Mouse (Mus musculus) midbrain, embryonic 11.5 days (tissue): ENCODE measurements around the gene Tmem274. TPM values are rescaled to one million over a fixed set of nuclear protein-coding genes. Genes with fewer than 3 reads are reported as not detected.

ENCODE experiments used
- ATAC-seq: fragments of 200-750 bp; cut with Nextera tagmentation; 2 replicates; pipeline ENCODE4 v1.8.0; 2017; ENCODE audit warnings: moderate TSS enrichment, moderate library complexity; ENCODE audit not compliant: low FRiP score
- DNase-seq: peaks from one replicate; pipeline ENCODE4 v3.0.0; 2015; ENCODE audit warnings: low spot score; ENCODE audit errors: missing footprints
- H3K27ac ChIP-seq: fragments of 300-500 bp; sonication (generic); 2 replicates; pipeline ENCODE4 v1.5.1; 2014; ENCODE audit warnings: low read depth, low read length
- H3K27me3 ChIP-seq: fragments of 300-500 bp; sonication (generic); 2 replicates; pipeline ENCODE4 v1.6.1; 2014; ENCODE audit warnings: mild to moderate bottlenecking, low read length, moderate library complexity, mixed read lengths; ENCODE audit not compliant: control insufficient read depth, insufficient read depth
- H3K36me3 ChIP-seq: fragments of 300-500 bp; sonication (generic); 2 replicates; pipeline ENCODE4 v1.6.1; 2014; ENCODE audit warnings: mild to moderate bottlenecking, low read length, moderate library complexity, mixed read lengths; ENCODE audit not compliant: control insufficient read depth, insufficient read depth
- H3K4me1 ChIP-seq: fragments of 300-500 bp; sonication (generic); 2 replicates; pipeline ENCODE4 v1.6.1; 2014; ENCODE audit warnings: low read length; ENCODE audit not compliant: control insufficient read depth, insufficient read depth
- H3K4me2 ChIP-seq: fragments of 300-500 bp; sonication (generic); 2 replicates; pipeline ENCODE4 v1.6.1; 2014; ENCODE audit warnings: mild to moderate bottlenecking, moderate library complexity
- H3K4me3 ChIP-seq: fragments of 300-500 bp; sonication (generic); 2 replicates; pipeline ENCODE4 v1.5.1; 2014; ENCODE audit warnings: low read depth, low read length
- H3K9ac ChIP-seq: fragments of 300-500 bp; sonication (generic); 2 replicates; pipeline ENCODE4 v1.6.1; 2014; ENCODE audit warnings: low read length
- H3K9me3 ChIP-seq: fragments of 300-500 bp; sonication (generic); 2 replicates; pipeline ENCODE4 v1.6.1; 2016; ENCODE audit warnings: low read length; ENCODE audit not compliant: control insufficient read depth
- WGBS: fragments of 180-500 bp; shearing (Covaris S2); extraction: QIAGEN DNeasy Blood & Tissue Kit; methylation state at CpG from one replicate; pipeline ENCODE4 v1.1.7; 2014; 5-methylcytosine and 5-hydroxymethylcytosine counted together
- polyA plus RNA-seq: library from polyadenylated mRNA; unstranded; fragments of >200 nt; fragmentation: Nextera tagmentation; extraction: Ambion mirVana; gene quantifications from 2 replicates; pipeline ENCODE4 v1.2.1, GENCODE M21; 2014

Tmem274 gene
- polyA plus RNA-seq, 1 experiment from 2014 or later = not detected

DNA sequence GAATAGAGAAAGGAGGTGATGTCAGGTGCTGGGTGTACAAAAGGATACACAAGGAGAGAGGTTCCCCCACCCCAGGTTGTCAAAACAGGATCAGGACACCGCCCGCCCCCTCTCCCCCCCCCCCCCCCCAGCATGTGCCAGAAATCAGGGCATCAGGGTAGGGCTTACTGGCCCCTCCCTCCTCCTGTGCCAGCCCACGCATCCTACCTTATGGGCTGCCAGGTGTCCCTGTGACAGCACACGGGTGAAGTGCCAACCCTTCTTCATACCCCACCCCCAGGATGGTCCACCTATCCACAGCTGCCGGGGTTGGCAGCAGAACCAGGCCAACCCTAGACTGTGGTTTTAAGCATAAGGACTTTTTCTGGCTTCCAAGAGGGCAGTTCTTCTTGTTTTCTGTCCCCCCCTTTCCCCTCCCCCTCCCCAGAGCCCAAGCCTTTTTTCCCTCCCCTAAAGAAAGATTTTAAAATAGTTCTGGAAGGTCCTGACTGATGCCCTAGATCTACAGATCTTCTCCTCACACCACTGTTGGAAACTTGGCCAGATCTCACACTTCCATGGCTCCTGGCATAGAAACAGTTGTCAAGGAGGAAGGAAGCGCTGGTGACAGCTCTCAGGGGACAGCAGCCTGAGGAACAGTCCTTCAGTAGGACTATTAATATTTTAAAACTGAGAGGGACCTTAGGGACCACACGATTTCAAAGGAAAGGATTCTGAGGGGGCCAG lies 15.4 kb upstream of the Tmem274 start:
- no peak for DNase-seq

DNA sequence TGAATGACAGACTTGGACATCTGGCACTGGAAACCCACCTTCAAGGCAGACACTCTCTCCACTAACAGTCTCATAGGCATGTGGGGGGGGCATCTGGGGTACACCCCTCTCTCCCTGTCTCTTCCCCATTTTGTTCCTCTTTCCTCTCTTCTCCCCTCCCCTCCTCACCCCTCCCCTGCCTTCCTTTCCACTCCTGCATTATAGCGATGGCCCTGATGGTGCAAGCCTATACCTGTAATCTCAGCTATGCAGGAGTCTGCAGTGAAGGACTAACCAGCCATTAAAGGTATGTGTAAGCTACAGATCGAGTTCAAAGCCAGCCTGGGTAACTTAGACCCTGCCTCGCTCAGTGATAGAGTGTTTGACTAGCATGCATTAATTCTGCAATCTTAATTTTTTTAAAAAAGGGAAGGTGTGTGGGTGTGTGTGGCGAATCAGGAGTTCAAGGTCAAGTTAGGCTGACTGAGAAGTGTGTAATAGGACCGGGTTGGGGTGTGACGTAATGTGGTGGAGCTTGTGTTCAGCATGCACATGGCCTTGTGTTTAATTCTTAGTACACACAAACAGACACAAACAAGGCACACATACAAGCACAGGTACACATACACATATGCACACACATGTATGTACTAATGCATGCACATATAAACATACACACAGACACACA lies 14.7 kb upstream of the Tmem274 start:
- Histone ChIP-seq H3K36me3 (no peaks in the 10 kb centered on the region), H3K27ac (no peak overlapping the region), H3K4me2 (no peak overlapping the region), H3K9ac (no peak overlapping the region), H3K4me3 (no peak overlapping the region), H3K9me3 (no peaks in the 10 kb centered on the region), H3K27me3 (no peaks in the 10 kb centered on the region), H3K4me1 (no peaks in the 10 kb centered on the region)
- 86% methylated on average over 6 of the region's 6 CpGs for WGBS
- no peak for DNase-seq
- ATAC-seq = no peak

More for the DNA sequence above, 15.4 kb upstream of the Tmem274 start:
- Histone ChIP-seq H3K9me3 (no peaks in the 10 kb centered on the region), H3K4me2 (no peak overlapping the region), H3K27ac (no peak overlapping the region), H3K4me1 (no peaks in the 10 kb centered on the region), H3K27me3 (no peaks in the 10 kb centered on the region), H3K9ac (no peak overlapping the region), H3K36me3 (no peaks in the 10 kb centered on the region), H3K4me3 (no peak overlapping the region)
- WGBS = 69% methylated on average over 5 of the region's 7 CpGs
- no peak for ATAC-seq

DNA sequence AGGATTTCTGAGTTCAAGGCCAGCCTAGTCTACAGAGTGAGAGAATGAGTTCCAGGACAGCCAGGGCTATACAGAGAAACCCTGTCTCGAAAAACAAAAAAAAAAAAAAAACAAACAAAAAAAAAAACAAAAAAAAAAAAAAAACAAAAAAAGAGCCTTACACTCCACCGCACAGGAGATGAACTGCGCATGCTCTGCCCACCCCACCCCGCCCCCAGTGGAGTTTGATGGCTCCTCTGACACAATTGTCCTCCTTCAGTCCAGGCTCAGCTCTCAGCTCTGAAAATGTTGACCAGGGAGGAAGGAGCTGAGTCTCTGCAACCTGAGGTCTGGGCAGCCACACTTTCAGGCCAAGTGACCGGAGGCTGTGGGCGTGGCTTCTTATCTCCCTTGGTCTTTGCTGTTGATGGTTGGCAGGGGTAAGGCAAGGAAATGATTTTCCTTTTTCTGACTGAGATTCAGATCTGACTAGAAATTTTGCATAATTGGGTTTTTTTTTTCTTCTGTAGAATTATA lies 13.7 kb upstream of the Tmem274 start:
- Histone ChIP-seq H3K4me3 (no peak overlapping the region), H3K4me1 (no peaks in the 10 kb centered on the region), H3K4me2 (no peak overlapping the region), H3K36me3 (no peaks in the 10 kb centered on the region), H3K9ac (no peak overlapping the region), H3K27ac (no peak overlapping the region), H3K27me3 (no peaks in the 10 kb centered on the region), H3K9me3 (no peaks in the 10 kb centered on the region)
- WGBS = 81% methylated on average over 6 of the region's 6 CpGs
- DNase-seq (no peak), ATAC-seq (no peak)

DNA sequence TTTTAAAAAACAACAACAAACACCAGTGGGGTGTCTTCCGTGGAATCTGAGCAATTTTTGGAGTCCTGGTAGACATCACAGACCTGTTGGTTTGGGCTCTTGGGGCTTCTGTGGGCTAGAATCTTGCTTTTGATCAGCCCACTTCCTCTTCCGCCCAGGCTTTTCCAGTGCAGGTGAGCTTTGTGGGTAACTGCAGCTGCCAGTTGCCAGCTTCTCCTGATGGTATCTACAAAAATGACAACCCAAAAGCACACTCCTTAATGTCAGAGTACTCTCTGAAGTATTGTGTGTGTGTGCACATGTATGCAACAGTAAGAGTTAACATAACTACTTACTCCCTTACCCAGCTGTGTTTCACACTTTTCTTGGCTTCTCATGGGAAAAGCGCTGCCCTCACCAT lies 7.6 kb upstream of the Tmem274 start:
- Histone ChIP-seq H3K4me1 (no peaks in the 10 kb centered on the region), H3K4me3 (no peak overlapping the region), H3K9me3 (no peaks in the 10 kb centered on the region), H3K27me3 (no peaks in the 10 kb centered on the region), H3K36me3 (peaks cover 10% of the 10 kb centered on the region), H3K9ac (no peak overlapping the region), H3K27ac (no peak overlapping the region), H3K4me2 (no peak overlapping the region)
- ATAC-seq (no peak), DNase-seq (no peak)
- WGBS = 94% methylated on average over 3 of the region's 3 CpGs

DNA sequence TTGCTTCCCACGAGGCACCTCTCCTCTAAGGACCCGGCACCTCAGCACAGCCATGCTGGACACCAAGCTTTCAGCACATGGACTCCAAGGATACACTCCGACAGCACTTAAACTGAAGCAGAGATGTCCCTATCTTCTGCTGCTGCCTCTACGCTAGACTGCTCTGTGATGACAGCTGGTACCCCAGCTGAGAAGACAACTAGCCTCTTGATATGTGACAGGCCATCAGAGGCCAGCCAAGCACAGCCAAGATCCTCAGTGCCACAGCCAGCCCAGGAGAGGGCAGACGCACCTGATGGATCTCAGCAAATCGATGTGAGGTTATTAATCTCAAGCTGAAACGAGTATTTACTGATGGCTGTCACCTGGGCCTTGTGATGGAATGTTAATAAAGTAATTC lies 2.1 kb upstream of the Tmem274 start:
- Histone ChIP-seq H3K27ac (no peak overlapping the region), H3K36me3 (peaks cover 6% of the 10 kb centered on the region), H3K9ac (no peak overlapping the region), H3K9me3 (no peaks in the 10 kb centered on the region), H3K4me1 (no peaks in the 10 kb centered on the region), H3K4me3 (no peak overlapping the region), H3K27me3 (no peaks in the 10 kb centered on the region), H3K4me2 (no peak overlapping the region)
- 91% methylated on average over 7 of the region's 7 CpGs for WGBS
- DNase-seq = no peak
- no peak for ATAC-seq

DNA sequence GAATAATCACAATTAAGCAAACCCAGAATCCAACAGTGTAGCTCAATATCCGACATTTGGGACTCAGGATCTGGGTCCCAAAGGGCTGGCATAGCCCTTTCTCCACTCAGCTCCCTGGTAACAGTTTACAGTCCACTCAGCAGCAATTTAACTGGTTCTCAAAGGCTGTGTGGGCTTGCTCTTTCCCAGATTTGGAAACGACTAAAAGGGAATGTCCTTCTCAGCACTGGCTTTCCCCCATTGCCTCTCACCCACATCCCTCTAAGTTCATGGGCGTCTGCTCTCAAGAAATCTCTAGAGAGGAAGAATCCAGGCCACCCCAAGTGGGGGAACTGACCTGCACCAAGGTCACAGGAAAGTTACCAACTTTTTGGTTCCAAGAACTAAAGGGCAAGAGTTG lies 7.4 kb downstream of the Tmem274 start:
- DNase-seq (no peak), ATAC-seq (no peak)
- peak overlapping the region; percentile 88 for H3K4me2 ChIP-seq

DNA sequence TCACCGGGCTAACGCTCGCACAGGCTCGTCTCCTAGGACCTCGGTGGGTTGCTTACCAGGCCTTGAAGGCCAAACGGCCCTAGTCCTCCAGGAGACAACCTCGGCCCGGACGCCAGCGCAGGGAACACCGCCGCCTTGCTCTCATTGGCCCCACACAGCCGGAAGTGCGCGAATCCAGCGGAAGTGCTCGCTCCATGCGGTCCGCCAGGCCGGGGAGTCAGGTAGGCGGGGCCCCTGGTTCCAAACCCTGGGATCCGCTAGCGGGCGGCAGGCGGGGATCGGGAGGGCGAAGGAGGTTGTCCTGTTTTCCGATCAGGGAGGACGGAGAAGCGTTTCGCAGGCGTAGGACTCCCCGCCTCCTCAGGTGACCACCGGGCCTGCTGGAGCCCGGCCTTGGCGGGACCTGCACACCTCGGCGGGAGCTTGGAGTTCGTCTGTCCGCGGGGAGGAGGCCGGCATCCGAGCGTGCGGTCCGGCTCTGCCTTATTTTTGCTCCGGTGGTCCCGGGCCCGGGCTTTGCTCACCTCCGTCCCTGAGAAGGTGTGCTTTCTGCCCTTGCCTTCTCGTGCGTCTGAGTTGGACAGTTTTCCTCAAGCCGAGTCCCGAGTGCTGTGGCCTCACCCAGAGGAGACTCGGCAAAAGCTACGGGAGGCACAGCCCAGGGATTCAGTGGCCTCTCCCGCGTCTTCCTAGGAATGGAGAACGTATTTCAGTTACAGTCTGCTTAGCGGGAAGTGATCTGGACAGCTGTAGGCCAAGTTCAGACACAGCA lies 8.1 kb downstream of the Tmem274 start, which contains the start of the genes Nmnat1 and Lzic:
Gene Nmnat1 (minus strand): TSS at position 150 of the 772 bp plus-strand sequence.
Gene Lzic (plus strand): TSS at position 177 of the 772 bp plus-strand sequence.
- Histone ChIP-seq H3K27ac (peak within 1 kb of the TSS; percentile 30; the same call in 1 of the 2 replicates), H3K27me3 (no peaks in the 10 kb centered on the region), H3K4me3 (peak within 1 kb of the TSS; percentile 89), H3K9ac (peak within 1 kb of the TSS; percentile 81), H3K4me2 (peak within 1 kb of the TSS; percentile 88), H3K9me3 (no peaks in the 10 kb centered on the region), H3K4me1 (peaks cover 12% of the 10 kb centered on the region), H3K36me3 (peaks cover 6% of the 10 kb centered on the region)
- ATAC-seq = peak; percentile 99
- DNase-seq = peak; percentile 100
- WGBS = under 1% methylated on average over 60 of the region's 60 CpGs

More for the DNA sequence above, 7.4 kb downstream of the Tmem274 start:
- H3K9ac ChIP-seq = peak overlapping the region; percentile 81
- WGBS = 51% methylated on average over 3 of the region's 3 CpGs
- no peaks in the 10 kb centered on the region for H3K9me3 ChIP-seq
- peak overlapping the region; percentile 89 for H3K4me3 ChIP-seq
- peaks cover 12% of the 10 kb centered on the region for H3K4me1 ChIP-seq
- peaks cover 6% of the 10 kb centered on the region for H3K36me3 ChIP-seq
- H3K27me3 ChIP-seq = no peaks in the 10 kb centered on the region
- no peak overlapping the region for H3K27ac ChIP-seq

DNA sequence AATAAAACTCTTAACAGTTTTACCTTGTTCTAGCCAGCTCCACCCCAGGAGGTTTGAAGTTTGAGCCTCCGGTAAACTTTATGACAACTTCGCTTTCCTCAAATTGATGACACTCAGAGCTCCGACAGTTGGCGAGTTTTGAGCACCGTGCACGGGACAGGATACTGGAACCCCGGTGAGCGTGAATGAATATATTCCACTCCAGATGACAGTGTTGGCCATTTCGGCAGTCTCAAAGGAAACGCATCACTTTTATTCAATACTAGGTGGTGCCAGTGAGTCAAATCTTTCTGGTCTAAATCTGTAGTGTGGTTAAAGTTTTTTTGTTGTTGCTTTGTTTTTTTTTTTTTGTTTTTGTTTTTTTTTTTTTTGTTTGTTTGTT lies 8.6 kb downstream of the Tmem274 start:
- H3K27me3 ChIP-seq = no peaks in the 10 kb centered on the region
- peaks cover 6% of the 10 kb centered on the region for H3K36me3 ChIP-seq
- H3K4me2 ChIP-seq = peak overlapping the region; percentile 88
- 2% methylated on average over 10 of the region's 10 CpGs for WGBS
- H3K4me1 ChIP-seq = peaks cover 12% of the 10 kb centered on the region
- no peak overlapping the region for H3K27ac ChIP-seq
- ATAC-seq = no peak
- no peaks in the 10 kb centered on the region for H3K9me3 ChIP-seq
- H3K4me3 ChIP-seq = peak overlapping the region; percentile 89
- DNase-seq = peak; percentile 89
- peak overlapping the region; percentile 81 for H3K9ac ChIP-seq
